17 mouse cellular contexts compared by ENCODE assay signal in the genomic region with DNA sequence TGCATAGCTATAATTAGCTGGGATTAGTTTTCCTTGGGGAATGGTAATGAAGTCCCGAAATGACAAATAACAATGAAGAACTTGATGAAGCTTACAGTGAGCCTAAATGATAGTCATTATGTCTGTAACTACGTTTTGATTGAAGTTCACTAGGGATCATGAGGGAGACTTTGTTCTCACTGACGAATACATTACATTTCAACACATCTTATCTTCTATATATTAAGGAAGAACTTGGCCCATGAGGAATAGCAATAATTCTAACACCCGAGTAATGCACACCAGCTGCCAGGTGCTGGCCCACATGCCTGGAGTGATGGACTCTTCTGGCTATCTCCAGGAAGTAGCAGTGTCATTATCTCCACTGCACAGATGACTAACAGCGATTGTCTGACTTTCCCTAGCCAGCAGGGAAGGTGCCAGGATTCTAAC.
DNase-seq lines count a peak whose midpoint lies in the region; ATAC-seq and TF ChIP-seq lines count a peak whose summit lies in the region.
"Had no signal": no experiment of that assay in that cellular context is flagged by ENCODE, and none has a peak within 500 bp of the region (broad histone marks: within the 10 kb centered on the region; RNA-seq: fewer than 3 reads in every experiment).

No protein-coding gene starts in this region.

- H3K27ac ChIP-seq in hindbrain, embryonic 15.5 days (replicated peaks) = 0 out of 2 replicates have a peak overlapping the region, but pooled peaks have one; percentile 30
- H3K27ac ChIP-seq in hindbrain, embryonic 11.5 days (ENCODE audit: low read depth, low read length) = no peak overlapping the region
- no peak overlapping the region for H3K27ac ChIP-seq in liver, embryonic 11.5 days (ENCODE audit: low read depth, low read length)
- H3K27ac ChIP-seq: embryonic facial prominence, embryonic 13.5 days; limb, embryonic 15.5 days had no signal

- ATAC-seq in hindbrain, embryonic 15.5 days (ENCODE audit: low FRiP score, low read depth) = peak; percentile 35; the same call in 1 of the 2 replicates
- no peak for ATAC-seq in hindbrain, embryonic 11.5 days (ENCODE audit: low FRiP score)
- no peak for ATAC-seq in liver, embryonic 11.5 days (replicated peaks; ENCODE audit: low FRiP score)
- ATAC-seq: CD4-positive, CD25-positive, alpha-beta regulatory T cell, adult 4 months had no signal

- H3K27me3 ChIP-seq in hindbrain, embryonic 15.5 days = no peaks in the 10 kb centered on the region
- H3K27me3 ChIP-seq in hindbrain, embryonic 11.5 days (ENCODE audit: control insufficient read depth, insufficient read depth, low read length) = no peaks in the 10 kb centered on the region
- no peaks in the 10 kb centered on the region for H3K27me3 ChIP-seq in liver, embryonic 11.5 days (replicated peaks; ENCODE audit: control insufficient read depth, insufficient read depth, low read length)
- H3K27me3 ChIP-seq: embryonic facial prominence, embryonic 13.5 days; limb, embryonic 15.5 days had no signal

- TF ChIP-seq POLR2A in brain, embryonic 14.5 days (IDR thresholded peaks at IDR 0.05; ENCODE audit: borderline replicate concordance, extremely low read depth, insufficient read depth, insufficient read length, poor library complexity, severe bottlenecking) = no peak

- H3K4me1 ChIP-seq in hindbrain, embryonic 15.5 days (replicated peaks) = peaks cover 18% of the 10 kb centered on the region; the same call in 1 of the 2 replicates
- H3K4me1 ChIP-seq in hindbrain, embryonic 11.5 days (replicated peaks; ENCODE audit: control insufficient read depth, insufficient read depth, low read length) = no peaks in the 10 kb centered on the region
- H3K4me1 ChIP-seq in liver, embryonic 11.5 days (replicated peaks; ENCODE audit: control insufficient read depth, insufficient read depth, low read length) = no peaks in the 10 kb centered on the region

- DNase-seq in hindbrain, embryonic 11.5 days (ENCODE audit: low spot score) = no peak
- peak; percentile 7 for DNase-seq in right cerebral cortex, adult 18-20 months
- no peak for DNase-seq in right cerebral cortex, postnatal 36 days (ENCODE audit: low spot score in 2 of 2)
- DNase-seq in brain, embryonic 14.5 days (ENCODE audit: low read depth) = peak; percentile 64
- DNase-seq in heart, adult 8-10 months (ENCODE audit: low spot score) = no peak
- DNase-seq in liver, embryonic 11.5 days (ENCODE audit: low spot score) = no peak
- DNase-seq: adrenal gland, adult 2 months; cerebellum, adult 8-10 months; heart, adult 11 months; kidney, adult 18-20 months; kidney, postnatal 10 days; lung, adult 18-20 months had no signal

- no peak overlapping the region for H3K9ac ChIP-seq in hindbrain, embryonic 15.5 days
- H3K9ac ChIP-seq in hindbrain, embryonic 11.5 days (ENCODE audit: low read depth, low read length) = no peak overlapping the region
- H3K9ac ChIP-seq in liver, embryonic 11.5 days (ENCODE audit: low read depth, low read length) = no peak overlapping the region
- H3K9ac ChIP-seq: embryonic facial prominence, embryonic 13.5 days; limb, embryonic 15.5 days had no signal

- TF ChIP-seq CTCF in brain, embryonic 14.5 days (IDR thresholded peaks at IDR 0.05; ENCODE audit: borderline replicate concordance, extremely low read depth, insufficient read depth, insufficient read length) = no peak

- H3K9me3 ChIP-seq in hindbrain, embryonic 15.5 days = no peaks in the 10 kb centered on the region
- H3K9me3 ChIP-seq in hindbrain, embryonic 11.5 days (ENCODE audit: control insufficient read depth, low read length) = no peaks in the 10 kb centered on the region
- H3K9me3 ChIP-seq in liver, embryonic 11.5 days (ENCODE audit: control insufficient read depth, low read length) = no peaks in the 10 kb centered on the region
- H3K9me3 ChIP-seq: embryonic facial prominence, embryonic 13.5 days; G1E; limb, embryonic 15.5 days had no signal

- no peak overlapping the region for H3K4me3 ChIP-seq in hindbrain, embryonic 15.5 days
- no peak overlapping the region for H3K4me3 ChIP-seq in hindbrain, embryonic 11.5 days (ENCODE audit: low read depth, low read length)
- no peak overlapping the region for H3K4me3 ChIP-seq in liver, embryonic 11.5 days (ENCODE audit: low read depth, low read length)
- H3K4me3 ChIP-seq: embryonic facial prominence, embryonic 13.5 days; limb, embryonic 15.5 days had no signal

- H3K4me2 ChIP-seq in hindbrain, embryonic 15.5 days = no peak overlapping the region
- no peak overlapping the region for H3K4me2 ChIP-seq in hindbrain, embryonic 11.5 days (replicated peaks; ENCODE audit: low read depth, low read length)
- H3K4me2 ChIP-seq in liver, embryonic 11.5 days = no peak overlapping the region
- H3K4me2 ChIP-seq: embryonic facial prominence, embryonic 13.5 days; limb, embryonic 15.5 days had no signal

- H3K36me3 ChIP-seq in hindbrain, embryonic 15.5 days = no peaks in the 10 kb centered on the region
- H3K36me3 ChIP-seq in hindbrain, embryonic 11.5 days (ENCODE audit: control insufficient read depth, insufficient read depth, low read length) = no peaks in the 10 kb centered on the region
- H3K36me3 ChIP-seq in liver, embryonic 11.5 days (ENCODE audit: control insufficient read depth, insufficient read depth, low read length) = no peaks in the 10 kb centered on the region
- H3K36me3 ChIP-seq: embryonic facial prominence, embryonic 13.5 days; G1E had no signal

- 48% methylated on average over 5 of the region's 5 CpGs for WGBS in hindbrain, embryonic 15.5 days
- 76% methylated on average over 5 of the region's 5 CpGs for WGBS in hindbrain, embryonic 11.5 days
- WGBS in liver, embryonic 11.5 days = 43% methylated on average over 5 of the region's 5 CpGs

Comparison
In these comparisons a context has a peak if more than half of its experiments do, and no peak if none do; other contexts are left out.
1. DNase-seq: peak in right cerebral cortex, adult 18-20 months (single experiment) and brain, embryonic 14.5 days (single experiment); none in hindbrain, embryonic 11.5 days (single experiment), right cerebral cortex, postnatal 36 days (0 of 2), heart, adult 8-10 months (single experiment) and liver, embryonic 11.5 days (single experiment).